Mouse (Mus musculus) small intestine, adult 2 months (tissue): Measurements from ENCODE around the gene Phactr3.

Source experiments
- CTCF ChIP-seq: fragments of 200-500 bp; IDR thresholded peaks from 2 replicates; pipeline ENCODE4 v1.5.1; 2012; ENCODE audit warnings: low read depth, mild to moderate bottlenecking, control low read depth, inconsistent platforms, low read length, moderate library complexity, mixed read lengths; ENCODE audit not compliant: insufficient replicate concordance, insufficient read length; ENCODE audit errors: extremely low read depth
- POLR2A ChIP-seq: fragments of 200-500 bp; IDR thresholded peaks from 2 replicates; pipeline ENCODE4 v1.6.1; 2012; ENCODE audit warnings: low read depth, mild to moderate bottlenecking, control low read depth, inconsistent platforms, low read length, moderate library complexity

DNA sequence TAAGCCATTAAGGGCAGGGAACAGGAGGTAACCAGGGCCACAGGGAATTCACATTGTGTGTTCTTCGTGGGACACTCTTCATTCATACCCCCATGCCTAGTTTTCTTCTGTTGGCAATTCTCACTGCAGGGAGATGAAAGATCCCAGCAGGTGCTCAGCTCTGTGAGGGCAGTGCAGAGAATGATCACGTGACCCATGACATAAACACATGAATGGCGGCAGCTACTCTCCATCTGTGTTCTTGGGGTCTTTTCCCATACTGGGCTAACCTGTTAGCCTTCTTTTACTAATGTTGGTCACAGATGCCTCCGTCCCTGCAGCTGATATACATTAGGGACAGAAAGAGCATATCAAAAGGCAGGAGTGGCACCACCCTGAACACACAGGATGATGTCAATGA, 16.9 kb downstream of the Phactr3 start:
- TF ChIP-seq CTCF (no peak), POLR2A (no peak)
